Mouse (Mus musculus) layer of hippocampus, adult 2 months (tissue): ENCODE measurements around the gene 1700067P10Rik. TPM values are rescaled to one million over a fixed set of nuclear protein-coding genes. Genes with fewer than 3 reads are reported as not detected.

Source experiments
- DNase-seq, 2 experiments: peaks; one replicate each; pipeline ENCODE4 v3.0.0; 2022; ENCODE audit warnings: low spot score in 2 of 2
- H3K27ac ChIP-seq: fragments of 200-600 bp; 2 replicates; pipeline ENCODE4 v1.8.1; 2022
- H3K4me3 ChIP-seq: fragments of 200-600 bp; 2 replicates; pipeline ENCODE4 v1.8.1; 2022; ENCODE audit warnings: mild to moderate bottlenecking
- CTCF ChIP-seq: fragments of 200-600 bp; conservative IDR thresholded peaks from 2 replicates; pipeline ENCODE4 v1.8.1; 2022; ENCODE audit warnings: antibody characterized with exemption, mild to moderate bottlenecking, moderate library complexity
- total RNA-seq, 2 experiments: library from RNA; stranded (reverse); gene quantifications; 2 replicates each; pipeline ENCODE4 v1.2.3; 2021

1700067P10Rik gene
- total RNA-seq, 2 experiments from 2014 or later: not detected

DNA sequence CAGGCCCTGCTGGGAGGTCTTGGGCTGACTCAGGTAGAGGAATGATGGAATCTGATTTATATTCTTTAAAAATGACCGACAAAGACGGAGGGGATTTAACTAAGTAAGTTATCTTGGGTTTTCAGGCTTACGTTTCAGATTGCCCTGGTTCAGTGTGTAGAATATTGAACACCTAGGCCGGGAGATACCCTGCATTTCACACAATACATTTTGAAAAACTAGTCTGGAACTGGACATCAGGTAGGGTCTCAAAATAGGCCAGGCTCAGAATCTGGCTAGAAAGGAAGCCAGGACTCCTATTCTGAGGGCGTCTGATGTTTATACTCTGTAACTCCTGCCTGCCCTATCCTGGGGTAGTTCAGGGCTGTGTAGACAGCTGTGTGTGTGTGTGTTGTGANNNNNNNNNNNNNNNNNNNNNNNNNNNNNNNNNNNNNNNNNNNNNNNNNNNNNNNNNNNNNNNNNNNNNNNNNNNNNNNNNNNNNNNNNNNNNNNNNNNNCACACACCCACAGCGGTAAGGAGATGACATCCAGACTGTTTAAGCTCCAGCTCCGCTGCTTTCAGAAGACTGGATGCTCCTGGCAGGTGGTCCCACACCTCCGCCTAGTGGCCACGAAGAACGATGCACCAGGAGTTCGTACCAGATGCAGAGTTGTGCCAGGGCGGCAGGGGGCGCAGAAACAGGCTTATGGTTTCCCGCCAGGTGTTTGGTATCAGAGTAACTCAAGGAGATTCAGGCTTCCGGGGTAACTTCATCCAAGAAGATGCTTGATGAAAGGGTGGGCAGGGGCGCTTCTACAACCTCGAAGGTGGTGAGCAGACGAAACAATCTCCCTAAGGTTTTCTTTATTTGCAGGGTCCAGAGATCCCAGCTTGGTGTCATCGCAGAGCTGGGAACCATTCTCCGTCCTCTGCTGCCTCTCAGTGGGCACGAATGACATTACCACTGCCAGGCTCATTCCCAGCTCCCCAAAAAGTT is 11.6 kb downstream of the 1700067P10Rik start:
- H3K27ac ChIP-seq: no peak overlapping the region
- DNase-seq: peak; percentile 84 to 86
- TF ChIP-seq CTCF: peak; percentile 76
- no peak overlapping the region for H3K4me3 ChIP-seq

- H3K27ac ChIP-seq: no peak overlapping the region
- no peak overlapping the region for H3K4me3 ChIP-seq
- no peak for TF ChIP-seq CTCF
- DNase-seq: no peak
Observed at GRCm38 (mm10) chr17:48107333-48107732, 18.2 kb downstream of the 1700067P10Rik start.

DNA sequence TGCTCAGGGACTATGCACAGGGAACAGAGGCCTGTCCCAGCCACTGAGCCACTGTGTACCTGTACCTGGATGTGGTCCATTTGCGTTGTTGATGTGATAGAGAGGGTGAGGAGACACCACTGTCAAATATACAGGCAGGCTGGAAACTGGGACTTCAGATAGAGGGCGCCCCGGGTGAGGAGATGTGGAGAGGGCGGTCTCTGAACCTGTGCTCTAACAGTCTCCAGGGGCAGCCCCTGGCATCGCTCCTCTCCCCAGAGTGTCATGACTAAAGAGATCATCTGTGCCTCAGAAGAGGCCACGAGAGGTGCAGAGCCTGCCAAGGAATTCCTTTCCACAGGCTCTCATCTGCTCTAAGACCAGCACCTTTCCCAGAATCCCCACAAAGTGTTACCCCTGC is 18.7 kb downstream of the 1700067P10Rik start:
- TF ChIP-seq CTCF: peak; percentile 31
- Histone ChIP-seq H3K27ac (no peak overlapping the region), H3K4me3 (no peak overlapping the region)
- DNase-seq: no peak

GRCm38 (mm10) chr17:48108520-48108919 is 19.4 kb downstream of the 1700067P10Rik start:
- TF ChIP-seq CTCF: no peak
- Histone ChIP-seq H3K27ac (no peak overlapping the region), H3K4me3 (no peak overlapping the region)
- DNase-seq: no peak

GRCm38 (mm10) chr17:48110547-48111287 is 21.6 kb downstream of the 1700067P10Rik start:
- peak; percentile 79 for TF ChIP-seq CTCF
- Histone ChIP-seq H3K4me3 (no peak overlapping the region), H3K27ac (no peak overlapping the region)
- DNase-seq: no peak

- no peak for TF ChIP-seq CTCF
Observed at GRCm38 (mm10) chr17:48118570-48118969, 29.5 kb downstream of the 1700067P10Rik start.

DNA sequence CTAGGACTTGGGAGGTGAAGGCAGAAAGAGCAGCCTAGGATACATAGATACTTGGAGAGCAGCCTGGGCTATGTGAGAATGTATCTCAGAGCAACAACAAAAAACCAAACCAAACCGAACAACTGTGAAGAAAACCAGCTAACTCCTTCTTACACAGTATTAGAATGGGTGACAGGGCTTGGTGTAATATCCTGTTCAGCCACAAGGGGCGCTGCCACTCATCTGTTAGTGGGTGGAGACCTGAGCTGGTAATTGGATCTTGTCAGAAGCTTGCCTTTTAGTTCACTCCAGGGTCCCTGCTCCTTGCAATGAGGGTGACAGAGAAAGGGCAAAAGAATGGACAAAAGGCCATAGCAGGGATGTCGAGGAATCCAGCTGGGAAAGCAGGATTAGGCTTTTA is 30.5 kb downstream of the 1700067P10Rik start:
- DNase-seq: peak; percentile 41 to 87
- Histone ChIP-seq H3K4me3 (no peak overlapping the region), H3K27ac (no peak overlapping the region)
- TF ChIP-seq CTCF: peak; percentile 98

More at GRCm38 (mm10) chr17:48118570-48118969, 29.5 kb downstream of the 1700067P10Rik start:
- no peak for DNase-seq
- Histone ChIP-seq H3K4me3 (no peak overlapping the region), H3K27ac (no peak overlapping the region)

GRCm38 (mm10) chr17:48120456-48120855 is 31.3 kb downstream of the 1700067P10Rik start:
- no peak for DNase-seq
- H3K27ac ChIP-seq: no peak overlapping the region
- H3K4me3 ChIP-seq: no peak overlapping the region
- TF ChIP-seq CTCF: no peak

DNA sequence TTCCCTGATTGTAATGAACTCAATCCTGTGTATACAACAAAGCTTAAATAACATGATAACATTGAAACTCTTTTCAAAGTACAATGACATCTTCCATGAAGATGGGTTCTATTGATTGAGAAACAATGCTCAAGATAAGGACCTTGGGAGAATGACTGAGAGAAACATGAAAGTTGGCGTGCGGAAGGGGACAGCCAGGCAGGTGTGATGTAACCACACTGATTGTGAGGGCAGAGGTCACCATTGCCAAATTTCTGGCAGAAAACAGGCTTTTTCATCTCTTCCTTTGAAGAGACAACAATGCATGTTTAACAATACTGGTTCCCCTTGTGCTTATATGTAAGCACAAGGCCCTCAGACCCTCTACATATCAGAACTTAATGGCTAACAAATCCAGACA is 43.7 kb downstream of the 1700067P10Rik start:
- H3K4me3 ChIP-seq: no peak overlapping the region

More for the DNA sequence above, 43.7 kb downstream of the 1700067P10Rik start:
- no peak for TF ChIP-seq CTCF
- H3K27ac ChIP-seq: no peak overlapping the region
- DNase-seq: no peak

Other genes starting within 250 kb of the 1700067P10Rik start
- 10 to 100 TPM; 52.1 to 53.3 TPM for gene Foxp4, start 164.7 kb upstream of the 1700067P10Rik start, total RNA-seq
- not detected for gene 1700122O11Rik, start 51.0 kb upstream of the 1700067P10Rik start, total RNA-seq
- not detected for gene 9830107B12Rik, start 56.9 kb downstream of the 1700067P10Rik start, total RNA-seq
- not detected for gene A530064D06Rik, start 78.0 kb downstream of the 1700067P10Rik start, total RNA-seq
- not detected for gene Trem1, start 143.4 kb downstream of the 1700067P10Rik start, total RNA-seq
- gene Trem3, start 158.5 kb downstream of the 1700067P10Rik start, total RNA-seq: not detected
- gene Treml4, start 175.0 kb downstream of the 1700067P10Rik start, total RNA-seq: not detected
- under 1 TPM; 0.25 to 0.36 TPM for gene Treml2, start 210.2 kb downstream of the 1700067P10Rik start, total RNA-seq
- gene B430306N03Rik, start 226.8 kb downstream of the 1700067P10Rik start, total RNA-seq: not detected